In the genomic region with DNA sequence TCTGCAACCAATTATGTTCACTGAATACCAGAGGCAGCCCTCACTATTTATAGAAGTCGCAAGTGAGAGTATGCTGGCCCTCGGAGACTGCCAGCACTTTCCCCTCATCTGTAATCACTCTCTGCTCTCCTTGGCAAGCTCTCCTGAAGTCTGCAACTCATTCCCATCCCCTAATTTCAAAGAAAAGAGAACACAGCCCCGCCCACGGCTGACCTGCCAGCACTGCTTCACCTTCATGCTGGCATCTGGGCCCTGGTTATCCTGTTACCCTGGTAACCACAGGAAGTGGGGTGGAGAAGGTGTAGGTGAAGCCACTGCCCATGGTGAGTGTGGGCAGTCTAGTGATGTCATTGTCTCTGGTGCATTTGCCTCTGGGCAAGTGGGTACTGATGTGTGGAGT, we compare ENCODE assay signal across 9 mouse cellular contexts.
DNase-seq lines count a peak whose midpoint lies in the region; ATAC-seq and TF ChIP-seq lines count a peak whose summit lies in the region.
"Had no signal": no experiment of that assay in that cellular context is flagged by ENCODE, and none has a peak within 500 bp of the region (broad histone marks: within the 10 kb centered on the region; RNA-seq: fewer than 3 reads in every experiment).

No protein-coding gene starts in this region.

- TF ChIP-seq CTCF in lung, adult 2 months (IDR thresholded peaks at IDR 0.05; ENCODE audit: insufficient read depth, low read length) = no peak

- H3K27me3 ChIP-seq in embryonic facial prominence, embryonic 15.5 days = no peaks in the 10 kb centered on the region

- peaks cover 2% of the 10 kb centered on the region; the same call in 1 of the 2 replicates for H3K4me1 ChIP-seq in lung, adult 2 months (ENCODE audit: control insufficient read depth, insufficient read depth, low read length)
- H3K4me1 ChIP-seq in embryonic facial prominence, embryonic 15.5 days = peaks cover 13% of the 10 kb centered on the region

- no peaks in the 10 kb centered on the region for H3K36me3 ChIP-seq in embryonic facial prominence, embryonic 15.5 days

- no peak overlapping the region for H3K4me2 ChIP-seq in embryonic facial prominence, embryonic 15.5 days (replicated peaks)

- no peak overlapping the region for H3K4me3 ChIP-seq in lung, adult 2 months (replicated peaks; ENCODE audit: extremely low read depth, low read depth, low read length)
- H3K4me3 ChIP-seq in embryonic facial prominence, embryonic 15.5 days (replicated peaks) = no peak overlapping the region

- peak; percentile 77; the same call in 1 of the 2 replicates for ATAC-seq in embryonic facial prominence, embryonic 15.5 days (ENCODE audit: insufficient number of reproducible peaks, low FRiP score, low TSS enrichment, low read depth)

- no peak for TF ChIP-seq POLR2A in lung, adult 2 months (IDR thresholded peaks at IDR 0.05; ENCODE audit: borderline replicate concordance, extremely low read depth, low read depth, low read length)

- H3K9ac ChIP-seq in embryonic facial prominence, embryonic 15.5 days = no peak overlapping the region

- no peaks in the 10 kb centered on the region for H3K9me3 ChIP-seq in embryonic facial prominence, embryonic 15.5 days (replicated peaks)

- intact Hi-C loops in heart, postnatal 10 days (cut with DNase I) = no loop called here

- WGBS in lung, adult 2 months = 27% methylated on average over 4 of the region's 4 CpGs
- 14% methylated on average over 4 of the region's 4 CpGs for WGBS in embryonic facial prominence, embryonic 15.5 days

- H3K27ac ChIP-seq in embryonic facial prominence, embryonic 15.5 days (replicated peaks) = peak overlapping the region; percentile 68

- DNase-seq in lung, adult 18-20 months = peak; percentile 7 to 16
- no peak for DNase-seq in lung, adult 2 months
- DNase-seq in heart, postnatal 10 days = peak; percentile 74 to 78
- DNase-seq in lung, postnatal 25 days (ENCODE audit: low spot score) = peak; percentile 27
- no peak for DNase-seq in thymus, postnatal 0 days (ENCODE audit: low spot score)
- DNase-seq in spleen, postnatal 10 days (ENCODE audit: low spot score in 2 of 2) = no peak
- DNase-seq in frontal cortex, postnatal 14 days (ENCODE audit: low spot score in 2 of 2) = no peak
- DNase-seq: cerebellum, postnatal 10 days had no signal

Comparison
In these comparisons a context has a peak if more than half of its experiments do, and no peak if none do; other contexts are left out.
1. DNase-seq: peak in lung, adult 18-20 months (2 of 2), heart, postnatal 10 days (2 of 2) and lung, postnatal 25 days (single experiment); none in lung, adult 2 months (single experiment), thymus, postnatal 0 days (single experiment), spleen, postnatal 10 days (0 of 2) and frontal cortex, postnatal 14 days (0 of 2).